Comparison of ENCODE assay signal across 9 mouse cellular contexts in the genomic region with DNA sequence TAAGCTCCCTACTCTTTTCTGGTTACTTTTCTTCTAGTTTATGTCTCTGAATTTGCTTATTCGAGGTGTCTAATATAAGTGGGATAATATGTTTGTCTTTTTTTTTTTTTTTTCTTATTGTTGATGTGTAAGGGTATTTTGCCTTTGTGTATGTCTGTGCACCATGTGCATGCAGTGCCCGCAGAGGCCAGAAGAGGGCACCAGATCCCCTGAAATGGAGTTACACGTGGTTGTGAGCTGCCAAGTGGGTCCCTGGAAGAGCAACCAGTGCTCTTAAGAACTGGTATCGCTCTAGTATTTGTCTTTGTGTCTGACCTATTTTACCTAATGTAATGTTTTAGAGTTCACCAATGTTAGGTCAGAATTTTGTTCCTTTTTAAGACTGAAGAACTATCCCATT. TPM values are rescaled to one million over a fixed set of nuclear protein-coding genes. Genes with fewer than 3 reads are reported as not detected.
DNase-seq lines count a peak whose midpoint lies in the region; ATAC-seq and TF ChIP-seq lines count a peak whose summit lies in the region.
"Had no signal": no experiment of that assay in that cellular context is flagged by ENCODE, and none has a peak within 500 bp of the region (broad histone marks: within the 10 kb centered on the region; RNA-seq: fewer than 3 reads in every experiment).

No protein-coding gene starts in this region.

- H3K4me3 ChIP-seq in kidney, embryonic 15.5 days (replicated peaks), result no peak overlapping the region
- no peak overlapping the region for H3K4me3 ChIP-seq in E14TG2a.4 (replicated peaks; ENCODE audit: low read length)
- H3K4me3 ChIP-seq in olfactory bulb, adult 2 months (ENCODE audit: insufficient read depth, low read depth, low read length), result no peak overlapping the region
- H3K4me3 ChIP-seq: heart, embryonic 15.5 days had no signal

- H3K4me2 ChIP-seq in kidney, embryonic 15.5 days, result no peak overlapping the region
- H3K4me2 ChIP-seq: heart, embryonic 15.5 days had no signal

- TF ChIP-seq POLR2A in olfactory bulb, adult 2 months (IDR thresholded peaks at IDR 0.05; ENCODE audit: insufficient read depth, low read depth, low read length), result no peak

- DNase-seq in kidney, adult 18-20 months, result peak; percentile 84
- peak; percentile 74 to 90 for DNase-seq in adrenal gland, adult (ENCODE audit: inconsistent age in 2 of 2, low spot score in 1 of 2)
- DNase-seq in embryo, embryonic 11.5 days (ENCODE audit: low read depth, low spot score), result peak; percentile 49
- DNase-seq in left cerebral cortex, postnatal 10 days (ENCODE audit: extremely low spot score in 1 of 2, low spot score in 2 of 2), result peak; percentile 44 to 74

- H3K9me3 ChIP-seq in kidney, embryonic 15.5 days (replicated peaks), result no peaks in the 10 kb centered on the region
- no peaks in the 10 kb centered on the region for H3K9me3 ChIP-seq in E14TG2a.4 (ENCODE audit: low read length)
- H3K9me3 ChIP-seq: heart, embryonic 15.5 days had no signal

- intact Hi-C loops in left cerebral cortex, postnatal 10 days (cut with DNase I), result loop anchor here (5.0 kb wide), 1 partner anchor 85 kb away; the partner anchor contains the start of gene Fbxl19

- H3K27ac ChIP-seq in kidney, embryonic 15.5 days, result no peak overlapping the region
- H3K27ac ChIP-seq in olfactory bulb, adult 2 months (ENCODE audit: insufficient read depth, low read depth, low read length), result no peak overlapping the region
- H3K27ac ChIP-seq: heart, embryonic 15.5 days had no signal

- whole genome bisulfite sequencing in kidney, embryonic 15.5 days, result 36% methylated on average over 4 of the region's 4 CpGs
- 31% methylated on average over 4 of the region's 4 CpGs for WGBS in olfactory bulb, adult 2 months

- H3K27me3 ChIP-seq in kidney, embryonic 15.5 days, result no peaks in the 10 kb centered on the region
- H3K27me3 ChIP-seq in E14TG2a.4 (ENCODE audit: insufficient read depth, low read length), result no peaks in the 10 kb centered on the region
- H3K27me3 ChIP-seq: heart, embryonic 15.5 days had no signal

- no peaks in the 10 kb centered on the region for H3K36me3 ChIP-seq in kidney, embryonic 15.5 days
- no peaks in the 10 kb centered on the region for H3K36me3 ChIP-seq in E14TG2a.4 (ENCODE audit: insufficient read depth, low read length)
- H3K36me3 ChIP-seq: heart, embryonic 15.5 days had no signal

- ATAC-seq in kidney, embryonic 15.5 days (replicated peaks; ENCODE audit: low FRiP score), result no peak
- ATAC-seq in megakaryocyte, adult 5-6 weeks (ENCODE audit: poor library complexity, severe bottlenecking), result no peak

- no peak overlapping the region for H3K9ac ChIP-seq in kidney, embryonic 15.5 days
- H3K9ac ChIP-seq: heart, embryonic 15.5 days had no signal

- peaks cover 6% of the 10 kb centered on the region for H3K4me1 ChIP-seq in kidney, embryonic 15.5 days
- H3K4me1 ChIP-seq in E14TG2a.4 (replicated peaks; ENCODE audit: low read depth, low read length), result peaks cover 40% of the 10 kb centered on the region
- H3K4me1 ChIP-seq in olfactory bulb, adult 2 months (ENCODE audit: control insufficient read depth, insufficient read depth, low read length), result peaks cover 4% of the 10 kb centered on the region

- peak; percentile 89 for TF ChIP-seq CTCF in E14TG2a.4 (conservative IDR thresholded peaks at IDR 0.05; ENCODE audit: low read length)
- peak; percentile 33; the same call in 1 of the 2 replicates for TF ChIP-seq CTCF in olfactory bulb, adult 2 months (IDR thresholded peaks at IDR 0.05; ENCODE audit: insufficient read depth, low read depth, low read length)

RNA-seq across cellular contexts. Expression of gene Zfp629, which starts 41.3 kb away (rescaled TPM):
- 17.2 and 18.9 TPM in 2 replicates for polyA plus RNA-seq in kidney, embryonic 15.5 days (2015; fragmentation: Nextera tagmentation; extraction: Ambion mirVana)
- 10 to 100 TPM; 22.3 to 29.8 TPM for total RNA-seq in left cerebral cortex, postnatal 10 days (2021)
- polyA plus RNA-seq in olfactory bulb, adult 2 months (2012; ENCODE audit: insufficient read depth, insufficient read length, low replicate concordance, missing spikeins), result not detected in 2 replicates
- 3.5 TPM in 2 replicates for total RNA-seq in megakaryocyte, adult 5-6 weeks (2015)
- 4.2 and 5.8 TPM in 2 replicates for total RNA-seq in megakaryocyte, adult 5-6 weeks (2017)

RNA-seq across cellular contexts. Expression of gene Bcl7c, which starts 51.8 kb away (rescaled TPM):
- 64.2 and 66.8 TPM in 2 replicates for polyA plus RNA-seq in kidney, embryonic 15.5 days (2015; fragmentation: Nextera tagmentation; extraction: Ambion mirVana)
- total RNA-seq in left cerebral cortex, postnatal 10 days (2021), result 10 to 100 TPM; 55.1 to 55.9 TPM
- not detected in 2 replicates for polyA plus RNA-seq in olfactory bulb, adult 2 months (2012; ENCODE audit: insufficient read depth, insufficient read length, low replicate concordance, missing spikeins)
- 30.2 and 37.4 TPM in 2 replicates for total RNA-seq in megakaryocyte, adult 5-6 weeks (2015)
- 8.6 and 16.6 TPM in 2 replicates for total RNA-seq in megakaryocyte, adult 5-6 weeks (2017)

RNA-seq across cellular contexts. Expression of gene Ctf1, which starts 55.6 kb away (rescaled TPM):
- polyA plus RNA-seq in kidney, embryonic 15.5 days (2015; fragmentation: Nextera tagmentation; extraction: Ambion mirVana), result 15.3 and 16.5 TPM in 2 replicates
- 1 to 10 TPM; 2.9 to 4.5 TPM for total RNA-seq in left cerebral cortex, postnatal 10 days (2021)
- polyA plus RNA-seq in olfactory bulb, adult 2 months (2012; ENCODE audit: insufficient read depth, insufficient read length, low replicate concordance, missing spikeins), result not detected in 2 replicates
- 0.16 TPM in 1 of 2 replicates, not detected in the other for total RNA-seq in megakaryocyte, adult 5-6 weeks (2015)
- 0.29 TPM in 1 of 2 replicates, not detected in the other for total RNA-seq in megakaryocyte, adult 5-6 weeks (2017)
